8 mouse cellular contexts compared by ENCODE assay signal in genomic region chr9:119339558-119340211, GRCm38 (mm10). TPM values are rescaled to one million over a fixed set of nuclear protein-coding genes. Genes with fewer than 3 reads are reported as not detected.
DNase-seq lines count a peak whose midpoint lies in the region; ATAC-seq and TF ChIP-seq lines count a peak whose summit lies in the region.

Acaa1a (plus strand) TSS chr9:119339676.

- WGBS in forebrain, embryonic 14.5 days, result 2% methylated on average over 43 of the region's 43 CpGs
- WGBS in lung, embryonic 15.5 days, result under 1% methylated on average over 43 of the region's 43 CpGs
- whole genome bisulfite sequencing in olfactory bulb, adult 2 months, result under 1% methylated on average over 43 of the region's 43 CpGs

- peak within 1 kb of the TSS; percentile 82 for H3K4me3 ChIP-seq in G1E (ENCODE audit: low read depth, low read length)
- peak within 1 kb of the TSS; percentile 66 for H3K4me3 ChIP-seq in forebrain, embryonic 14.5 days (ENCODE audit: low read depth, low read length)
- peak within 1 kb of the TSS; percentile 66 for H3K4me3 ChIP-seq in lung, embryonic 15.5 days
- peak within 1 kb of the TSS; percentile 89 for H3K4me3 ChIP-seq in olfactory bulb, adult 2 months (ENCODE audit: insufficient read depth, low read depth, low read length)

- intact Hi-C loops in heart, postnatal 25 days (cut with DNase I), result loop anchor here (2.0 kb wide), 1 partner anchor 17 kb away; the partner anchor contains the start of gene Oxsr1

- DNase-seq in G1E (ENCODE audit: low spot score), result peak; percentile 72
- DNase-seq in c-Kit-positive CD71-positive TER-119-negative erythroid progenitor cells, embryonic 14.5 days (ENCODE audit: low read depth), result peak; percentile 85
- DNase-seq in forebrain, embryonic 14.5 days (ENCODE audit: low spot score), result peak; percentile 53
- DNase-seq in heart, postnatal 25 days (ENCODE audit: low spot score), result peak; percentile 66
- DNase-seq in layer of hippocampus, adult 18-20 months (ENCODE audit: low spot score in 2 of 2), result peak in 1 of 2 experiments; percentile 50
- peak; percentile 52 to 54 for DNase-seq in thymus, postnatal 10 days (ENCODE audit: low spot score in 2 of 2)

- no peaks in the 10 kb centered on the region for H3K9me3 ChIP-seq in G1E (replicated peaks)
- H3K9me3 ChIP-seq in forebrain, embryonic 14.5 days (replicated peaks; ENCODE audit: control insufficient read depth, low read length), result no peaks in the 10 kb centered on the region
- no peaks in the 10 kb centered on the region for H3K9me3 ChIP-seq in lung, embryonic 15.5 days

- H3K4me2 ChIP-seq in forebrain, embryonic 14.5 days (ENCODE audit: low read length), result peak within 1 kb of the TSS; percentile 70
- H3K4me2 ChIP-seq in lung, embryonic 15.5 days, result peak within 1 kb of the TSS; percentile 86

- TF ChIP-seq POLR2A in olfactory bulb, adult 2 months (IDR thresholded peaks at IDR 0.05; ENCODE audit: insufficient read depth, low read depth, low read length), result no peak

- peak within 1 kb of the TSS; percentile 62 for H3K9ac ChIP-seq in forebrain, embryonic 14.5 days (ENCODE audit: low read length)
- peak within 1 kb of the TSS; percentile 80 for H3K9ac ChIP-seq in lung, embryonic 15.5 days

- H3K36me3 ChIP-seq in G1E (replicated peaks), result peaks cover 59% of the 10 kb centered on the region
- peaks cover 19% of the 10 kb centered on the region for H3K36me3 ChIP-seq in forebrain, embryonic 14.5 days (ENCODE audit: control insufficient read depth, insufficient read depth, low read length)
- peaks cover 27% of the 10 kb centered on the region for H3K36me3 ChIP-seq in lung, embryonic 15.5 days

- no peak for TF ChIP-seq CTCF in G1E (IDR thresholded peaks at IDR 0.05; ENCODE audit: low read depth, low read length)
- no peak for TF ChIP-seq CTCF in olfactory bulb, adult 2 months (IDR thresholded peaks at IDR 0.05; ENCODE audit: insufficient read depth, low read depth, low read length)

- H3K4me1 ChIP-seq in G1E (ENCODE audit: insufficient read depth, low read depth, low read length), result peaks cover 57% of the 10 kb centered on the region
- peaks cover 20% of the 10 kb centered on the region for H3K4me1 ChIP-seq in forebrain, embryonic 14.5 days (ENCODE audit: control insufficient read depth, insufficient read depth, low read length)
- H3K4me1 ChIP-seq in lung, embryonic 15.5 days, result peaks cover 33% of the 10 kb centered on the region
- H3K4me1 ChIP-seq in olfactory bulb, adult 2 months (ENCODE audit: control insufficient read depth, insufficient read depth, low read length), result peaks cover 19% of the 10 kb centered on the region

- peak within 1 kb of the TSS; percentile 82; the same call in 1 of the 2 replicates for H3K27ac ChIP-seq in forebrain, embryonic 14.5 days (ENCODE audit: low read depth, low read length)
- H3K27ac ChIP-seq in lung, embryonic 15.5 days, result peak within 1 kb of the TSS; percentile 94
- H3K27ac ChIP-seq in olfactory bulb, adult 2 months (ENCODE audit: insufficient read depth, low read depth, low read length), result peak within 1 kb of the TSS; percentile 90

- H3K27me3 ChIP-seq in G1E (ENCODE audit: insufficient read depth, low read length), result no peaks in the 10 kb centered on the region; the same call in 1 of the 2 replicates
- no peaks in the 10 kb centered on the region for H3K27me3 ChIP-seq in forebrain, embryonic 14.5 days (replicated peaks; ENCODE audit: control insufficient read depth, insufficient read depth, low read length)
- H3K27me3 ChIP-seq in lung, embryonic 15.5 days, result no peaks in the 10 kb centered on the region

- peak; percentile 47 for ATAC-seq in G1E (ENCODE audit: extremely low read depth, insufficient number of reproducible peaks, low FRiP score, poor library complexity, severe bottlenecking)
- ATAC-seq in forebrain, embryonic 14.5 days, result no peak
- ATAC-seq in lung, embryonic 15.5 days (ENCODE audit: borderline replicate concordance, extremely low read depth, low FRiP score, low TSS enrichment), result no peak

RNA-seq across cellular contexts. Expression of gene Acaa1a, which starts in this region (rescaled TPM):
- total RNA-seq in G1E (2014; fragmentation: Nextera tagmentation) (14.2 and 18.1 TPM in 2 replicates), G1E (2017) (30.7 and 31.9 TPM in 2 replicates)
- polyA plus RNA-seq in G1E (2012), result 53.4 and 71.2 TPM in 2 replicates
- polyA plus RNA-seq in forebrain, embryonic 14.5 days (2014; fragmentation: Nextera tagmentation; extraction: Ambion mirVana), result 92.0 and 95.0 TPM in 2 replicates
- 10 to 100 TPM; 83.0 to 88.6 TPM for total RNA-seq in heart, postnatal 25 days (2021)
- total RNA-seq in layer of hippocampus, adult 18-20 months (2021), result 10 to 100 TPM; 70.3 to 74.7 TPM
- polyA plus RNA-seq in lung, embryonic 15.5 days (2015; fragmentation: Nextera tagmentation; extraction: Ambion mirVana), result 117 and 121 TPM in 2 replicates
- polyA plus RNA-seq in olfactory bulb, adult 2 months (2012; ENCODE audit: insufficient read depth, insufficient read length, low replicate concordance, missing spikeins), result not detected in 2 replicates
